Mouse (Mus musculus) limb, embryonic 14.5 days (tissue): Measurements from ENCODE around the gene Gm21627. TPM values are rescaled to one million over a fixed set of nuclear protein-coding genes. Genes with fewer than 3 reads are reported as not detected.
"Not testable (repeated sequence)": the region's sequence is repeated elsewhere in the genome, so short reads cannot be mapped to it uniquely, and the experiment has no call there.

ENCODE experiments used
- ATAC-seq: fragments of 200-750 bp; cut with Nextera tagmentation; 2 replicates; pipeline ENCODE4 v1.8.0; 2017; ENCODE audit warnings: low read depth, moderate number of reproducible peaks, moderate TSS enrichment; ENCODE audit not compliant: low FRiP score
- DNase-seq: peaks from one replicate; pipeline ENCODE4 v3.0.0-alpha.2; 2015; ENCODE audit warnings: low spot score
- H3K27ac ChIP-seq: fragments of 300-500 bp; sonication (generic); replicated peaks from 2 replicates; pipeline ENCODE4 v1.5.1; 2014; ENCODE audit warnings: low read depth, mild to moderate bottlenecking, low read length, moderate library complexity, mixed read lengths
- H3K27me3 ChIP-seq: fragments of 300-500 bp; sonication (generic); 2 replicates; pipeline ENCODE4 v1.6.1; 2014; ENCODE audit warnings: low read length, mixed read lengths; ENCODE audit not compliant: control insufficient read depth, insufficient read depth
- H3K36me3 ChIP-seq: fragments of 300-500 bp; sonication (generic); 2 replicates; pipeline ENCODE4 v1.6.1; 2014; ENCODE audit warnings: mild to moderate bottlenecking, low read length, moderate library complexity, mixed read lengths; ENCODE audit not compliant: control insufficient read depth, insufficient read depth
- H3K4me1 ChIP-seq: fragments of 300-500 bp; sonication (generic); 2 replicates; pipeline ENCODE4 v1.6.1; 2014; ENCODE audit warnings: antibody characterized with exemption, low read length, mixed read lengths; ENCODE audit not compliant: control insufficient read depth, insufficient read depth
- H3K4me2 ChIP-seq: fragments of 300-500 bp; sonication (generic); replicated peaks from 2 replicates; pipeline ENCODE4 v1.6.1; 2014; ENCODE audit warnings: low read depth, mild to moderate bottlenecking, low read length, moderate library complexity; ENCODE audit not compliant: severe bottlenecking
- H3K4me3 ChIP-seq: fragments of 300-500 bp; sonication (generic); replicated peaks from 2 replicates; pipeline ENCODE4 v1.5.1; 2014; ENCODE audit warnings: low read length
- H3K9ac ChIP-seq: fragments of 300-500 bp; sonication (generic); 2 replicates; pipeline ENCODE4 v1.6.1; 2014; ENCODE audit warnings: mild to moderate bottlenecking, low read depth, low read length, moderate library complexity; ENCODE audit not compliant: severe bottlenecking
- H3K9me3 ChIP-seq: fragments of 300-500 bp; sonication (generic); 2 replicates; pipeline ENCODE4 v1.6.1; 2016; ENCODE audit warnings: low read length; ENCODE audit not compliant: control insufficient read depth
- WGBS: fragments of 180-500 bp; shearing (Covaris S2); extraction: QIAGEN DNeasy Blood & Tissue Kit; methylation state at CpG from one replicate; pipeline ENCODE4 v1.1.7; 2014; 5-methylcytosine and 5-hydroxymethylcytosine counted together
- polyA plus RNA-seq, 2 experiments: library from polyadenylated mRNA; depleted of rRNA in 1 of 2; stranded (reverse) in 1 of 2; unstranded in 1 of 2; fragments of >200 nt; fragmentation: Nextera tagmentation in 1 of 2; extraction: Ambion mirVana in 1 of 2; gene quantifications; 2 replicates each; pipeline versions ENCODE4 v1.2.1 to v1.2.3; 2012 to 2014

Gene Gm21627
- not detected in 2 replicates for polyA plus RNA-seq (2012; rRNA removed)
- polyA plus RNA-seq (2014; fragmentation: Nextera tagmentation; extraction: Ambion mirVana), result not detected in 2 replicates

- H3K27me3 ChIP-seq, H3K4me3 ChIP-seq, H3K4me1 ChIP-seq, ATAC-seq, H3K9ac ChIP-seq, H3K4me2 ChIP-seq, H3K27ac ChIP-seq, DNase-seq, H3K9me3 ChIP-seq, H3K36me3 ChIP-seq: not testable (repeated sequence)
- WGBS, result no CpG with 5 or more reads among the region's 6 CpGs
Observed at GRCm38 (mm10) chrY:63228127-63228526, at the start of gene Gm21627. TSS of gene Gm21627 (plus strand) at chrY:63228427.
